9 mouse cellular contexts compared by ENCODE assay signal in the genomic region with DNA sequence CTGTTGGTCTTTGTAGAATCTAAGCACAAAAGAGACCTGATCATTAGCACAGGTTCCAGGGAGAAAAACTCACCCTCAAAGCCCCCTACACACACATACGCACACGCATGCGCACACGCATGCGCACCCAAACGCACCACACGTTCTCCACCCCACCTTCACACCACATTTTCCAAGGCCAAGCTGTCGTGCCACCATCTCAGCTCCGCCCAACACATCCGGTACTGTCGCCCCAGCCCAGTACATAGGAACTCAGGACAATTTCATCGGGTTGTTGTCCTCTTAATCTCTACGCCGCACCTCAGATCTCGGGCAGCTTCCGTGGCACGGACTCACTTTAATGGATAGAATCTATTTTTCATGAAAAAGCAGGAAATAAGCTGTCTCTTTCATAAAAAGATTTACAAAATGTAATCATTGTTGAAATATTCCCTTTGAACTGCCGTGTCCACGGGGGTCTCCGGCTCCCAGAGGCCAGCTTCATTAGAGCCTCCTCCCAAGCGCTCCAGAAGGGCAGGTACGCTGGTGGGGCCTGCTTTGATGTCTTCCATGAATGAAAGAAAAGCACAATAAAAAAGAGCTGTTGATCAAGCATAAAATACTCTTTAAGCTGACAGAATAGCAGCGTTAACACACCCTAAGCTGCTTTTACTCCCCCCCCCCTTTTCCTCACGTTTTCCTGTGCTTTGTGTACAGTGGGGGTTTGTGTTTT.
A peak's percentile ranks its signal among the peaks of the same experiment; 100 is the strongest.
DNase-seq lines count a peak whose midpoint lies in the region; ATAC-seq and TF ChIP-seq lines count a peak whose summit lies in the region.
"Had no signal": no experiment of that assay in that cellular context is flagged by ENCODE, and none has a peak within 500 bp of the region (broad histone marks: within the 10 kb centered on the region; RNA-seq: fewer than 3 reads in every experiment).

No protein-coding gene starts in this region.

- no peaks in the 10 kb centered on the region for H3K9me3 ChIP-seq in forebrain, postnatal 0 days (ENCODE audit: low read length)
- no peaks in the 10 kb centered on the region for H3K9me3 ChIP-seq in limb, embryonic 15.5 days

- H3K9ac ChIP-seq in forebrain, postnatal 0 days: peak overlapping the region; percentile 6
- H3K9ac ChIP-seq in limb, embryonic 15.5 days: no peak overlapping the region

- peak overlapping the region; percentile 27 for H3K4me3 ChIP-seq in forebrain, postnatal 0 days (ENCODE audit: low read depth, low read length)
- H3K4me3 ChIP-seq in limb, embryonic 15.5 days: no peak overlapping the region

- peaks cover 13% of the 10 kb centered on the region; the same call in 1 of the 2 replicates for H3K4me1 ChIP-seq in forebrain, postnatal 0 days (ENCODE audit: insufficient read depth)
- peaks cover 69% of the 10 kb centered on the region for H3K4me1 ChIP-seq in limb, embryonic 15.5 days

- ATAC-seq in forebrain, postnatal 0 days: peak; percentile 87
- ATAC-seq in limb, embryonic 15.5 days (ENCODE audit: insufficient number of reproducible peaks, low FRiP score, low TSS enrichment, low read depth): no peak
- ATAC-seq in cerebellum, adult (ENCODE audit: insufficient number of reproducible peaks, low FRiP score, low TSS enrichment): no peak
- ATAC-seq: Patski had no signal

- peak overlapping the region; percentile 66 for H3K27ac ChIP-seq in forebrain, postnatal 0 days (ENCODE audit: low read depth, low read length)
- H3K27ac ChIP-seq in limb, embryonic 15.5 days: peak overlapping the region; percentile 54; the same call in 1 of the 2 replicates

- WGBS in forebrain, postnatal 0 days: 21% methylated on average over 24 of the region's 24 CpGs
- 47% methylated on average over 24 of the region's 24 CpGs for WGBS in limb, embryonic 15.5 days

- no peaks in the 10 kb centered on the region for H3K36me3 ChIP-seq in forebrain, postnatal 0 days (ENCODE audit: insufficient read depth)
- H3K36me3 ChIP-seq in limb, embryonic 15.5 days: no peaks in the 10 kb centered on the region

- no peaks in the 10 kb centered on the region for H3K27me3 ChIP-seq in forebrain, postnatal 0 days (ENCODE audit: insufficient read depth, low read length)
- H3K27me3 ChIP-seq in limb, embryonic 15.5 days: no peaks in the 10 kb centered on the region
- H3K27me3 ChIP-seq: Patski had no signal

- TF ChIP-seq CTCF in forebrain, postnatal 0 days (IDR thresholded peaks at IDR 0.05; ENCODE audit: low read depth): no peak

- peak overlapping the region; percentile 42 for H3K4me2 ChIP-seq in forebrain, postnatal 0 days (ENCODE audit: low read depth)
- no peak overlapping the region for H3K4me2 ChIP-seq in limb, embryonic 15.5 days

- intact Hi-C loops in left cerebral cortex, postnatal 10 days (cut with DNase I): loop anchor here (5.0 kb wide), 1 partner anchor 350 kb away; no protein-coding TSS in a partner anchor

- DNase-seq in left cerebral cortex, postnatal 10 days (ENCODE audit: extremely low spot score in 1 of 2, low spot score in 2 of 2): peak; percentile 23 to 70
- DNase-seq in left cerebral cortex, adult 8-10 months (ENCODE audit: low spot score in 2 of 2): no peak
- DNase-seq in forebrain, postnatal 0 days: peak; percentile 86
- peak; percentile 45 for DNase-seq in right cerebral cortex, postnatal 25 days
- no peak for DNase-seq in adrenal gland, postnatal 10 days
- no peak for DNase-seq in thymus, postnatal 36 days

Comparison
In these comparisons a context has a peak if more than half of its experiments do, and no peak if none do; other contexts are left out.
1. DNase-seq: peak in left cerebral cortex, postnatal 10 days (2 of 2), forebrain, postnatal 0 days (single experiment) and right cerebral cortex, postnatal 25 days (single experiment); none in left cerebral cortex, adult 8-10 months (0 of 2), adrenal gland, postnatal 10 days (single experiment) and thymus, postnatal 36 days (0 of 2).